Mouse (Mus musculus) NIH3T3 (cell line): Measurements from ENCODE around the gene Gadd45a.

Source experiments
- DNase-seq: peaks from one replicate; pipeline ENCODE4 v3.0.0-alpha.2; 2012; ENCODE audit warnings: low read depth

The Gadd45a gene

GRCm38 (mm10) chr6:67036837-67037628 is at the start of gene Gadd45a:
Gene Gadd45a (minus strand): TSS chr6:67037457.
- peak; percentile 96 for DNase-seq

- no peak for DNase-seq
These were observed 48.7 kb upstream of the Gadd45a start for GRCm38 (mm10) chr6:67085850-67086437.

GRCm38 (mm10) chr6:67084465-67084864 is 47.2 kb upstream of the Gadd45a start:
- DNase-seq, result no peak

GRCm38 (mm10) chr6:67081141-67081540 is 43.9 kb upstream of the Gadd45a start:
- no peak for DNase-seq

- DNase-seq, result no peak
These were observed 40.8 kb upstream of the Gadd45a start for GRCm38 (mm10) chr6:67078076-67078475.

GRCm38 (mm10) chr6:67077477-67077876 is 40.2 kb upstream of the Gadd45a start:
- peak; percentile 32 for DNase-seq

- DNase-seq, result no peak
These were observed 39.1 kb upstream of the Gadd45a start for GRCm38 (mm10) chr6:67076348-67076747.

- DNase-seq, result no peak
These were observed 37.6 kb upstream of the Gadd45a start for GRCm38 (mm10) chr6:67074868-67075267.

GRCm38 (mm10) chr6:67073929-67074328 is 36.7 kb upstream of the Gadd45a start:
- DNase-seq, result no peak

- no peak for DNase-seq
These were observed 36.2 kb upstream of the Gadd45a start for GRCm38 (mm10) chr6:67073446-67073845.

GRCm38 (mm10) chr6:67071615-67072014 is 34.4 kb upstream of the Gadd45a start:
- peak; percentile 49 for DNase-seq

GRCm38 (mm10) chr6:67069800-67070315 is 32.6 kb upstream of the Gadd45a start:
- DNase-seq, result no peak

- DNase-seq, result no peak
These were observed 32.0 kb upstream of the Gadd45a start for GRCm38 (mm10) chr6:67069219-67069762.

- DNase-seq, result peak; percentile 27
These were observed 22.8 kb upstream of the Gadd45a start for GRCm38 (mm10) chr6:67060057-67060456.

GRCm38 (mm10) chr6:67057991-67058696 is 20.9 kb upstream of the Gadd45a start:
- DNase-seq, result no peak

- DNase-seq, result no peak
These were observed 20.3 kb upstream of the Gadd45a start for GRCm38 (mm10) chr6:67057574-67057973.

- no peak for DNase-seq
These were observed 19.8 kb upstream of the Gadd45a start for GRCm38 (mm10) chr6:67056889-67057564.

GRCm38 (mm10) chr6:67056108-67056888 is 19.0 kb upstream of the Gadd45a start:
- DNase-seq, result no peak

- no peak for DNase-seq
These were observed 12.8 kb upstream of the Gadd45a start for GRCm38 (mm10) chr6:67050063-67050462.

GRCm38 (mm10) chr6:67049695-67050038 is 12.4 kb upstream of the Gadd45a start:
- DNase-seq, result no peak
